Mouse (Mus musculus) left cerebral cortex, postnatal 4 days (tissue): ENCODE measurements around the gene Gm20388. TPM values are rescaled to one million over a fixed set of nuclear protein-coding genes. Genes with fewer than 3 reads are reported as not detected.
A peak's percentile ranks its signal among the peaks of the same experiment; 100 is the strongest.

Experiments
- DNase-seq: peaks from one replicate; pipeline ENCODE4 v3.0.0-alpha.2; 2022
- intact Hi-C: fragments of 180-260 bp; cut with DNase I; formaldehyde crosslinking; loops from one replicate; pipeline ENCODE4 v1.15.1; 2025
- total RNA-seq, 2 experiments: library from RNA; stranded (reverse); gene quantifications; 2 replicates each; pipeline ENCODE4 v1.2.3; 2021

Gene Gm20388
- total RNA-seq, result 10 to 100 TPM in 1 of 2 experiments, 1 to 10 TPM in 1; 6.5 to 12.8 TPM

GRCm38 (mm10) chr8:119910547-119911257 is at the start of gene Gm20388:
Gene Gm20388 (plus strand): TSS chr8:119910841.
- DNase-seq, result peak; percentile 91
- intact Hi-C loops, result no loop called here

- intact Hi-C loops, result no loop called here
- peak; percentile 98 for DNase-seq
Observed at GRCm38 (mm10) chr8:119861706-119862389, 48.8 kb upstream of the Gm20388 start, which contains the start of gene Klhl36. Gene Klhl36 (plus strand): TSS chr8:119862266.

- peak; percentile 37 for DNase-seq
- intact Hi-C loops, result no loop called here
Observed at GRCm38 (mm10) chr8:119862390-119862734, 48.3 kb upstream of the Gm20388 start.

GRCm38 (mm10) chr8:119862749-119863148 is 47.9 kb upstream of the Gm20388 start:
- intact Hi-C loops, result no loop called here
- DNase-seq, result no peak

- no peak for DNase-seq
- intact Hi-C loops, result no loop called here
Observed at GRCm38 (mm10) chr8:119869616-119870015, 41.0 kb upstream of the Gm20388 start.

- intact Hi-C loops, result no loop called here
- no peak for DNase-seq
Observed at GRCm38 (mm10) chr8:119873181-119873580, 37.5 kb upstream of the Gm20388 start.

- intact Hi-C loops, result no loop called here
- DNase-seq, result no peak
Observed at GRCm38 (mm10) chr8:119881301-119881700, 29.3 kb upstream of the Gm20388 start.

GRCm38 (mm10) chr8:119881917-119882316 is 28.7 kb upstream of the Gm20388 start:
- DNase-seq, result no peak
- intact Hi-C loops, result no loop called here

- intact Hi-C loops, result no loop called here
- DNase-seq, result no peak
Observed at GRCm38 (mm10) chr8:119883281-119883680, 27.4 kb upstream of the Gm20388 start.

GRCm38 (mm10) chr8:119885612-119886011 is 25.0 kb upstream of the Gm20388 start:
- DNase-seq, result peak; percentile 70

GRCm38 (mm10) chr8:119887130-119887529 is 23.5 kb upstream of the Gm20388 start:
- intact Hi-C loops, result no loop called here
- peak; percentile 53 for DNase-seq

More at GRCm38 (mm10) chr8:119885612-119886011, 25.0 kb upstream of the Gm20388 start:
- intact Hi-C loops, result no loop called here

GRCm38 (mm10) chr8:119888012-119888411 is 22.6 kb upstream of the Gm20388 start:
- peak; percentile 34 for DNase-seq
- intact Hi-C loops, result no loop called here

GRCm38 (mm10) chr8:119897069-119897468 is 13.6 kb upstream of the Gm20388 start:
- intact Hi-C loops, result no loop called here
- DNase-seq, result no peak

GRCm38 (mm10) chr8:119897933-119898332 is 12.7 kb upstream of the Gm20388 start:
- no peak for DNase-seq
- intact Hi-C loops, result no loop called here

GRCm38 (mm10) chr8:119901349-119901748 is 9.3 kb upstream of the Gm20388 start:
- DNase-seq, result no peak

GRCm38 (mm10) chr8:119901952-119902351 is 8.7 kb upstream of the Gm20388 start:
- DNase-seq, result no peak
- intact Hi-C loops, result no loop called here

More at GRCm38 (mm10) chr8:119901349-119901748, 9.3 kb upstream of the Gm20388 start:
- intact Hi-C loops, result no loop called here

GRCm38 (mm10) chr8:119904323-119904911 is 6.2 kb upstream of the Gm20388 start:
- intact Hi-C loops, result no loop called here
- DNase-seq, result no peak

GRCm38 (mm10) chr8:119909944-119910546 is 596 bp upstream of the Gm20388 start, which contains the start of gene Usp10:
Gene Usp10 (plus strand): TSS chr8:119910360.
- intact Hi-C loops, result no loop called here
- no peak for DNase-seq

- no peak for DNase-seq
- intact Hi-C loops, result no loop called here
Observed at GRCm38 (mm10) chr8:119911258-119911962, 769 bp downstream of the Gm20388 start.

- DNase-seq, result no peak
Observed at GRCm38 (mm10) chr8:119912643-119913042, 2.0 kb downstream of the Gm20388 start.

GRCm38 (mm10) chr8:119913181-119913580 is 2.5 kb downstream of the Gm20388 start:
- DNase-seq, result no peak
- intact Hi-C loops, result no loop called here

More at GRCm38 (mm10) chr8:119912643-119913042, 2.0 kb downstream of the Gm20388 start:
- intact Hi-C loops, result no loop called here
